Mouse (Mus musculus) urinary bladder, postnatal 14 days (tissue): Measurements from ENCODE around the gene Nhsl2.

ENCODE experiments used
- DNase-seq: peaks from one replicate; pipeline ENCODE4 v3.0.0; 2021; ENCODE audit warnings: low spot score

Gene Nhsl2

DNA sequence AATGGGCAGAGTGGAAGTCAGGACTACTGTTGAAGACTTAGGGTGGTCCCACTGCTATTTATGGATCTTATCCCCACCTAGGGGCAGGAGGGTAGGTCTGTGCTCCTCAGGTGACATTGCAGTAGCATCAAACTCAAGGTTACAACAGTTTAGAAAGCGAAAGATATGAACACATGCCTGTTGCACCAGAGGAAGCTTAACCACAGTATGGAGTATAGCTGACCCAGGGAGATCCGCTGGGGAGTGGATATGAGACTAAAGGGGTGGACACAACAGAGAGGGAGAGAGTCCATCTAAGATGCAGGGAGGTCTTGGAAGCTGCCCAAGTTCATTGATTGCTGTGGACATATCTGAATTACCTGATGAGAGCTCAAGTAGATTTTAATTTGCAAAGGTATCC lies 204.2 kb downstream of the Nhsl2 start:
- DNase-seq: no peak

DNA sequence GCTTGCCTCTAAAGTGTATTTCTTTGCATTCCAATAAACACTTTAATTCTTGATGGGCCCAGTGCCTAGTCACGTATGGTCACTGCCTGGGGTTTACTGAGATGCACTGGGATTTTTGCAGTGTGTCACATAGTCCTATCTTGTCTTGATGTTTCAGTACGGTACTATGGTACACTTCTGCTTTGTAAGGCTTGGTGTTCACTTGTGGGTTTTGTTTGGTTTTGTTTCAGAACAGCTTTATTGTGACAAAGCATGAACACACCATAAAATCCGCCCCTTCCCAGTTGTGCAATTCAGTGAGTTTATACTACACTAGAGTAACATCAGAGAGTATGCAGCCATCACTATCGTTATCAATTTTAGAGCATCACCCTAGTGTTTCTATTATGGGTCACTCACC lies 204.8 kb downstream of the Nhsl2 start:
- no peak for DNase-seq

DNA sequence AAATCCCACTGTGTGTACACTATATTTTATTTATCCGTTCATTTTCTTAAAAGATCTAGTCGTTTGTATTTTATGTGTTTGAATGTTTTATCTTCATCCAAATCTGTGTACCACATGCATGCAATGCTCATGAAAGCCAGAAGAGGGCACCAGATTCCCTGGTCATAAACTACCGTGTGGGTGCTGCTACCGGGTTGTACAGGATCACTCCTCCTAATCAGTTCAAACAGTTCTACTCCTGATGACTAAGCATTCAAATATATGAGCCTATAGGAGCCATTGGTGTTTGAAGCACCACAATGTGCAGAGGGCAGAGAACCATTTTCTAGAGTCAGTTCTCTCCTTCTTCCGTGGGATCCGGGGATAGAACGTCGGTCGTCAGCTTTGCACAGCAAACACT lies 210.3 kb downstream of the Nhsl2 start:
- DNase-seq: no peak

DNA sequence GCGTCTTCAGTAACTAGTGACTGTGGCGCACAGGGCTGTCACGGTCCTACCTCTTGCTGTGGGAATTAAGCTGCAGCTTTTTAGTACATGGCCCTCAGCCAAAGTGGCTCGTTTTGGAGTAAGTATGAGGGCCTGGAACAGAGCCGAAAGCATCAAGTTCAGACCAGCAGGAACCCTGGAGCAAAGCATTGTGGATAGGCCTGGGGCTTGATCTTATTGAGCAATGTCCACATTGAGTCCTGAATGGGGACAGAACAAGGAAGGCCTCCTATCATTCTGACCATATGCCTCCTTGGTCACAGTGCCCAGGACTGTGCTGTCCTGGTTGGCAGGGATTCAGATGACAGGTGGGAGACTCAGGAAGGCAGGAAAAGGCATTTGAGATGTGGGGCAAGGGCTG lies 211.1 kb downstream of the Nhsl2 start:
- DNase-seq: peak; percentile 13

DNA sequence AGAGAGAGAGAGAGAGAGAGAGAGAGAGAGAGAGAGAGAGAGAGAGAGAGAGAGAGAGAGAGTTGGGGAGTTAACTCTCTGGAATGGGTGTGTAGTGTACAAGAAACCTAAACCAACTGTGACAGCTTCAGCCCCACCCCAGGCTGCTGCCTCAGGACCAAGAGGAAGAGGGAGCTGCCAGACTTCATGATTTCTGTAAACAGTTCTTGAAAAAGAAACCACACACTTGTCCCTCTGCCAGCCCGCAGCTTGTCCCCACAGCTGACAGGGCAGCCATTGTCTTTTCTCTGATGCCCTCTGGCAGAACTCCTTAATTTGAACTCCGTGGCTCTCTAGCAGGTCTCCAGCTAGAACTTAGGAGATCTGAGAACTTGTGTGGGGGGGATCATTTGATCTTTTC lies 211.7 kb downstream of the Nhsl2 start:
- DNase-seq: peak; percentile 42

DNA sequence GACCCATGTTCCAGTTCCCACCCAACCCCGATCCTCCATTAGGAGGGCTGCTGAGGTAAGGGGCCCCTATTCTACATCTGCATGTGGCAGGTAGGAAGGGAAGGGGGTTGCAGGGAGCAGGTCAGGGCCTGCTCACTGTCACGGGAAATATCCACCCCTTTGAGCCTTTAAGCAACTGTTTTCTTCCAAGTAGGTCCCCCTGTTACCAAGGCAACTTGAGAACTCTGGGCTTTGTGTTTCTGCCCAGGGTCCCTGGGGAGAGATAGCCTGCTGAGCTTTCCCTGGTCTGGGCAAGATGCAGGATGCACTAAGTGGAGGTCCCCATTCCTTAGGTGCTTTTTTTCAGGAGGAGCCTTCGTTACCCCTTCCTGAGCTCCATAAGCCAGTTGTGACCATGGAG lies 214.9 kb downstream of the Nhsl2 start:
- DNase-seq: no peak

DNA sequence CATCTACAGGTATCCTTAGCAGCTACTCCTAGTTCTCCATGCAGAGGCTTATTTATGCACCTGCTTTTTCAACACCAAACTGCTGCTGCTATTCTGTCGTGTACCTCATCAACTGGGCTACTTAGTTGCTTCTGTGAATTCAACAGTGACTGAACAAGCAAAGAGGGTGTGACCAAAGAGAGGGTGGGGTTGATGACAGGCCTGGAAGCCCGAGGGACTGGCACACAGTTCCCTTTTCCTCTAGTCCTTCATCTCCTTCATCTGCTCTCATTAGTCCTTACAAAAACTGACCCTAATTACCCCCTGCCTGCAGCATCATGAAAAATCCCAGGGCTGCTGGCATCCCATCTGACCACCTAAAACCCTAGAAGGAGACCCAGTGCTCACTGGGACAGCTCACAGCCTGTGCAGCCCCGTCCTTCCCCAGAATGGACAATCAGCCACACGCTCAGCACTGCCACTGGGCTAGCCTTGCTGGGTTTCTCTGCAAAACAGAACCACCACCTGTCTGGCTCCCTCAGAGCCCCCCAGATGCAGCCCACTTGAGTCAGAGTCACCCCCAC lies 216.1 kb downstream of the Nhsl2 start:
- no peak for DNase-seq

DNA sequence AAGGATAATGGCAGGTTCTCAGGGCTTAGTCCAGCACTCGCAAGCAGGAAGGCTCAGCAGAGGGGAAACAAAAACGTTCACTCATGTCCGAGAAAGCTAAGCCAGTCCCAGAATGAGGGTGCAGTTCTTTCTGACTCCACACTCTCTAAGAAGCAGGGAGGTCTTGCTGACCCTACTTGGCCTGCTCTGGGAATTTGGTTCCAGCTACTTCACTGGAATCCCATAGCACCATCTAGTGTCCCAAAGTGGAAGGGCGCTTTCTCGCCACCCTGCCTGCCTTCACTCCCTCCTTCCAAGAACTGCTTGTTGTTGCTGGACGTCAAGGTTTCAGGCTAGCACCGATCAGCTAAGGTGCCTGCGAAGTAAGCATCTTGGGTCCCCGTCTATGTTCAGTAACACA lies 216.9 kb downstream of the Nhsl2 start:
- peak; percentile 67 for DNase-seq

DNA sequence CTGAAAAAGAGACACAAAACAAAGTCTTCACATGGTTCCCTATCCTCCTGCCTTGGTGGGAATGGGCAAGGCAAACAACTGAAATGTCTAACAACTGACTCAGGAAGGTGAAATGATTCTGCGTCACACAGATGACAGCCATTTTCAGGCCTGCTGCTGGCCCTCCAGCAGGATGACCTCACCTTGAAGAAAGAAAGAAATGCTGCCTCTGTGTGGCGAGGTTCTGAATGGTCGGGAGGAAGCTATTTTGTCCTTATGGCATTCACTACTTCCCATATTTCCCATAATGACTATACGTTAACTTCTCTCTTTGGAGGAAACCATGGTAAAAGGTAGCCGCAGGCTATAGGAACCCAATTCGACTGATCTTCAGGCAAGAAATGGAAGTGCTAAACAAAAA lies 217.9 kb downstream of the Nhsl2 start:
- DNase-seq: no peak

DNA sequence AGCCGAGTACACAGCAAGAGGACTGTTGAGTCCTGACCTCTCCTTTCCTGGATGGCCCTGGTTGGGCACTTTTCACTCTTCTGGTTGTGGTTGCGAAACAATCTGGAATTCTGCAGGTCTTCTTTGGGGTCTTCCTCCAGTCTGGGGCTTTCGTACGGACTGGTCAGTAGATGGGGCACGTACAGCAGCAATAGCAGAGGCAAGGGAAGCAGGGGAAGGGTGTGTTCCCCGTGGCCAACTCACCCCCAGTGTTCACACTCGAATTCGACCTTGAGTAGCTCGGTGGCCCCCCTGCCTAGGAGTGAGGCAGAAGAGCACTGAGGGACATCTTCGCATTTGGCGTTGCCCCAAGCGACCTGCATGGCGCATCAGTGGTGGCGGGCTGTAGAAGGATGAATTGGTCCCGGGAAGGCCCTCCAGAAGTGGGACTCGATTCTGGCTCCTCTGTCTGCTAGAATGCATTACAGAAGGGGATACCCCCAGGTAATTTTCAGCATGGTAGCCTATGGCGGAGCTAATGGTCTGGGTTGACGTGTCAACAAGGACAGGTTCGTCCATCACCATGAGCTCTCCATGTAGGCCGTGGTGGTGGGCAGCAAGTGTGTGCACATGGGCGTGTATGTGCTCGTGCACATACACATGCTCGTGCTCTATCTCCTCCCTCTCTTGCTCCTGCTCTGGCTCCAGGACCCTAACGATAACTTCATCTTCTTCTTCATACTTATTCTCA lies 219.8 kb downstream of the Nhsl2 start:
- no peak for DNase-seq

DNA sequence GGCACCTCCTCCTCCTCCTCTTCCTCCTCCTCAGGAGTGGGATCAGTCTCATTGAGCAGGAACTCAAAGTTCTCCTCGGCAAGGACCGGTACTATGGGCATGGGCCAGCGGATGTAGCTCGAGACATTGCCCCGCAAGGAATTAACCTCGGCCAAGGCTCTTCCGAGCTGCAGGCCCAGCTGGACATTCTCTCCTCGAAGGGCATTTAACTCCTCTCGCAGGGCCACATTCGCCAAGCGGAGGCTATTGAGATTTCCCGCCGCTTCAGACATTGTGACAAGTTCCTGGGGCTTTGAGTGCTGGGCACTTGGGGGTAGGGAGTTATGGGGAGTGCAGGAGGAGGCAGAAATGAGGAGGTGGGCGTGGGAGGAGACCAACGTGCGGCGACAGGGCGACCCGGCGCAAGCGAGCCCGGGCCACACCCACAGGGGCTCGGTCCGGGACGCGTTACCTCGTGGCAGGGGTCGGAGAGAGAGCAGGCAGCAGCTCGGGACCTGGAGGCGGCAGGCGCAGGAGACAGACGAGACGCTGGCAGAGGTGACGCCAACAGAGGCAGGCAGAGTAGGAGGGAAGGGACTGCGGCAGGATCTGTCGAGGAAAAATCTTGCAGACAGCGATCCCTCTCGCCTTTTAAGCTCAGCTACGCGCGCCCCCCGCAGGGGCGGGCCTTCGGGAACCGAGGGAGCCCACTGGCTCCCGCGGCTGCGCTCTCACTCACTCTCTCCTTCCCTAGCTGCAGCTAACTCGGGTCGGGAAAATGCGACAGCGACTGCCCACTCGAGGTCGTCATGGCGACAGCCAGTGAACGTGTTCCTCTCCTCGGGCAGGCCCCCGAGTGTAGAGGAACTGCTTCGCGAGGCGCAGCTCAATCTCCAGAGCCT lies 221.6 kb downstream of the Nhsl2 start, which contains the start of gene Rtl5:
Gene Rtl5 (minus strand): TSS at position 714 of the 881 bp plus-strand sequence.
- DNase-seq: peak; percentile 65

DNA sequence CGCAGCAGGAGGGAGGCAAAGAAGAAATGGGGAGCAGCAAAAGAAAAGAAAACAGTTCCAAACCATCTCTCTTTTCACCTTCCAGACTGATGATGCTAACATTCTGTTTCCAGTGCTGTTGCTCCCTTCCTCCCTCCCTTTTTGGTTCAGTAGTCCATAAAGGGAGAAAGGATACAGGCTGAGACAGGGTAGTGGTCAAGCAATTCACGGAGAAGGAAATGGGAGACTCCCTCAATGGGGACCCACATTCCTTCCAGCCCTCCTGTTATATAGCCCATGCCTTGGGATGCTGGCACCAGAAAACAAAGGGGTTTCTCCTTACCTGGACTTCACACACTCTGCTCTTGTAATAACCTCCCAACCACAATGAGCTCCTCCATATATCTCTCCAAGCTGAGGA lies 222.3 kb downstream of the Nhsl2 start:
- no peak for DNase-seq

DNA sequence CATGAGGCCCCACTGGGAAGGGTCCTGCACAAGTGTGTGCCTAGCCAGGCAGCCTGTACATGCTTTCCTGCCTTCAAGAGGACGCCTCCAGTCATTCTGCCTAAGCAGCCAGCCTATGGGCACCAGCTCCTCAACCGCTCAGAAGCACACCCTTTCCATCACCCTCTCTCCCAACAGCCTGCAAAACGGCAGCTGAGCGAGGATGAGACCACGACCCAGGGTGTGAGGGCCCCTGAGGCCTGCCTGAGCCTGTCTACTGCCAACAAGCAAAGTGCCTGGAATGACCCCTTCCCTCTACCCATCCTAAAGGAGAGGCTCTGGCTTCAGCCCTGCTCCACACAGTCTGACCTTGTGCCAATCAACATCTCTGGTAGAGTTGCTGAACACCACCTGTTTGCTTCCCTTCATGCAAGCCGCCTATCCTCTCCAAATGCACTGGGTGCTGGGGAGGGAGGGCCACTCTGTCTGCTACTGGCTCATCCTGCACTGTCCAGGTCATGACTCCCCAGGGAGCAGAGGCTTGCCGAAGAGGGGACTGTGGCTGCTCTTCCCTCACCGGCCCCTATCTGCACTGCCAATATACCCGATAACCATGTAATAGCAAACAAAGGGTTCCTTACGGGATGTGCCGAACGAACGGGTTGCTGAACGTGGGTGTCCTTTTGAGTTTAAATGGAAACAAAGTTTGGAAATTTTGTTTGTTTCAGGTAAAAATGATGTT lies 224.6 kb downstream of the Nhsl2 start:
- no peak for DNase-seq

DNA sequence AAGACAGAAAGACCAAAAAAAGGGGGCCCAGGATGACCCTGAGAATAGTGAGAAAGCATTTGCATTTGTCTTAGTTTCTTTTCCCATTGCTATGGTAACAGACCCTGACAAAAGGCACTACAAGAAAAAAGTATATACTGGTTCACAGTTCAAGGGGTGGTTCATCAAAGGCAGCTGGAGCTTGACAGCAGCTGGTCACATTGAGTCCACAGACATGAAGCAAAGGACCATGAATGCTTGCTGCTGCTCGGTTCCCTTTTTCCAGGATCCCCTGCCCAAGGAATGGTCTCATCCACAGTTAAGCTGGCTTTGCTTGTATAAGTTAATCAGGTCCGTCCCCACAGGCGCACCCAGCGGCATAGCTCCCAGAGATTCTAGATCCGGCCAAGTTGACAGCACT lies 225.2 kb downstream of the Nhsl2 start:
- DNase-seq: no peak

DNA sequence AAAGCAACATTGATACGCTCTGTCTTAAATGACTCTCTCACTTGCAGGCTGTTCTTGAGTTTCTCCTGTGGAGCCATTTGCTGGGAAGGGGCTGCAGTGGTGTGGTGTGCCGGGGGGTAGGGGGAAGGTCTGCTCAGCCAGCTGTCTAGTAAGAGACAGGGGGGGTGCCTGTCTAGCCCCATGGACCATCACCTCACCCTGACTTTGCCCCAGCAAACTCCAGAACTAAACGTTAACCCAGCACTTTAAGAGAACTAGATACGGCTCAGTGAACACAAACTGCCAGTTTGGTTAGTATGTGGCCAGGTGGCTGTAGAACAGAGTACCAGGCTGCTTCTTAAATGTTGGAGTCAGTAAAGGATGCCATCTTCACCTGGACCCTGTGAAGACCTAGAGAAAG lies 226.0 kb downstream of the Nhsl2 start:
- DNase-seq: no peak

DNA sequence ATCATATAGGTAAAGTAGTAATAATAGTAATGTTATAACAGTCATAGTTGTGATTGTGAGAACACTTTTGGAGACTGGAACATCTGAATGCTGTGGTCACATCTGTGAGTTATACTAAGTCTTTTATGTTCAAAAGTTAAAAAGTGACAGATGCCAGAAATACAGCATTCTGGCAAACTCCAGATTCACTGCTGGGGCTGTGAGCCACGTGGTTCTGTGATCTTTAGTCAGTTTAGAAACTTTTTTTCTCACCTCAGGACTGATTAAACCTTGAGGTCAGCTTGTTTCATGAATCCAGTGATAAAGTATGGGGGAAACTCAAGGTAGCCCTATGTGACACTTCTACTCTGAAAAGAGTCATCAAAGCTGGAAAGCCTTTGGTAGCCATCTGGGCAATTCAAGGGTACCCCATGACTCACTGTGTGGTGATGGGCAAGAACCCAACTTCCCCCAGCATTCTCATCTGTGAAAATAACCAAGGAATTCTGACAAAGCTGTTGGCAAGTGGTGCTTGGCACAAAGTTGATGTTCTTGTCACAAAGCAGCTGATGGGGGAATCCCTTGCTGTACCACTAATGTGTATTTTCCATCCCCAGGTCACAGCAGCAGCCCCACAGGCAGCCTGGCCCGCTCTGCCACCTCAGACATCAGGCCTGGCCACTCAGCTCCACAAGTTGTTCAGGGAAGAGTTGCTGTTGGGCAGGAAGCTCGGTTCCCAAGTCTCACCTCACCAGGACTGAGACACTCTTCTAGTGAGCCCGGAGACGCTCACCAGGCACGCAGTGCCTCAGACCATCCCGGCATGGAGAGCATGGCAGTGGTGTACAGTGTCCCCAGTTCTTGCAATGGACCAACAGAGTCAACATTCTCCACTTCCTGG lies 227.9 kb downstream of the Nhsl2 start:
- no peak for DNase-seq

DNA sequence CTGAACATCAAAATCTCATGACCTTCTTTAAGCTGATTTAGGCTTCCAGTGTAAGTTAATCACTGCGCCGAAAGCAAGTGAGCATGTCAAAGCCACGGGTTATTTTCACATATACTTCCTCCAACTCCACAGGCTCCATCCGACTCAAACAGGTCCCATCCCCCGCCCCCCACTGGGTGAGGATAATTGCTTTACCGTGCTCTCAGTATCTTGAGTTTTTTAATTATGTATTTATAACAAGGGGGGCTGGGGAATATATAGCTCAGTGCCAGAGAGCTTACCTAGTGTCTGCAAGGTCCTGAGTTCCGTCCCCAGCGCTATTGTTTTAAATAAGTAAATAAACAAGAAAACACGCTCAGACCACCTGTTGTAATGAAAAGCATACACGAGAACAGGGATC lies 231.9 kb downstream of the Nhsl2 start:
- no peak for DNase-seq

DNA sequence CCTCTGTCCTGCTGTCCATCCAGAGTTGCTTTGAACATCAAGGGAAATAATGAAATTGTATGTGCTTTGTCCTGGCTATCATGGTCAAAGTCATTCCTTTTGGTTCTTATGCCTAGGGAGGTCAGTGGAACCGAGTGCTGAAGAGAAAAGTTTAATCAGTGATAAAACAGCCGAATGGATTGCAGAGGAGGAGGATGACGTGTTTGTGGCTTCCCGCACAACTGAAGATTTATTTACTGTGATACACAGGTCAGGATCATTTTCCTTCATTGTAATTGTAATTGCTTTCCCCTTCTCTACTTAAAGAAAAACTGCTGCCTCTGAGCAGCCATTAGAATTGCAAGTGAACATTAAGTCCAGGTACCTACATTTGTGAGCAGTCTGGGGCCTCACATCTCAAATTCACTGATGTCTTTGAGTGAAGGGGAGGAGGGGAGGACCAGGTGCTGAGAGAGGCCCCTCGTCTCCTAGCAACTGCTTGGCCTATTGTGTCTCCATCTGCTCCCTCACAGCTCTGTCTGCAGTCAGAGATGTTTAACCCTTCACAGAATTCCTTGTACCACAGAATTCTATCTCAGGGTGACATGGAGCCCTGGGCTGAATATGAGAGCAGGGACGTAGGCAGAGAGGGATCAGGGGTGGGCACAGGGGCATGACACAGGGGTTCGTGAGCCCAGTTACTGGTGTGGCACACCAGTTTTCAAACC lies 232.5 kb downstream of the Nhsl2 start:
- DNase-seq: no peak

DNA sequence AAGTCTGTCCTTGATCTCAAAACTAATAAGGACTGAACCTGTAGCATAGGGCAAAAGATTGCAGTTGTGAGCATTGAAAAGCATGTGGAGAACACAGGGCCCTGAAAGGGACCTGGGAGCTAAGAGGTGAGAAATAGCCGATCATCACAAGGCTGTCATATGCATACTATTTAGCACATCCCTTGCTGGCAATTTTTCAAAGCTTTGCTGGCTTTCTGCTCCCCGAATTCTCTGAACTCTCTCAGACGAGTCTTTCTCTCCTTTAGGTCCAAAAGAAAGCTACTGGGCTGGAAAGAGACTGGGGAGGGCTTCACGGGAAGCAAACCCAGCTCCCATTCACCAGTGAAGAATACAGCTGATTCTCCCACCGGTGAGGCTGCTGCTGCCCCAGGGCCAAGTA lies 233.2 kb downstream of the Nhsl2 start:
- DNase-seq: no peak

DNA sequence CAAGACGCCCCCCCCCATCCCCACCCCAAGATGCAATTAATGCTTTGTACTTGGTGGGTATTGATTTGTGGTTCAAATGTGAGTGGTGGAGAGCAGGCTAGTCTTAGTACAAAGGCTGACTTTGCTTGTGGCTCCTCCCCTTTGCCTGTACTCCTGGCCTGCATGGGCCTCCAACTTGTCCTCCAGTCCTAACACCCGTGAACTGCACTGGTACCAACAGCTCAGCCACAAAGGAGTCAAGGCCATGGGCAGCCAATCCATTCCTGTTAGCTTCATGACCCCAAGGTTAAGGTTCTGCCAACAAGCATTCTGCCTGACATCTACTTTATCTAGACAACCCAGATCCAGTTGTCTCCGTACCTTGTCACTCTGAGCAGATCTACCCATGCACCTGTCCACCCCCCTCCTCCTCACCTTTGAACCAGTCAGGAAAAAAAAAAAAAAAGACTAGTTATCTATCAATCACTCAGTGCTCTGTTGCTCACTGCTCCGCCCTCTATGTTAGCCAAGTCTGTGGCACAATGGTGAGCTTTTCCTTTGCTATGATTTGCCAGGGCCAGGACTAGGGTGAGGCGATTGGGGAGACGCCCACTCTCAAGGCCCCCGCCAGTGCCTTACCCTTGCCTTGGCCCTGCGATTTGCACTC lies 236.7 kb downstream of the Nhsl2 start:
- DNase-seq: no peak
